Mouse (Mus musculus): Measurements from ENCODE around the gene Dgkg. TPM values are rescaled to one million over a fixed set of nuclear protein-coding genes. Genes with fewer than 3 reads are reported as not detected.

Dgkg gene
- polyA plus RNA-seq, 3 experiments from 2014 or later: 0.14 to 0.94 (median 0.25) TPM

DNA sequence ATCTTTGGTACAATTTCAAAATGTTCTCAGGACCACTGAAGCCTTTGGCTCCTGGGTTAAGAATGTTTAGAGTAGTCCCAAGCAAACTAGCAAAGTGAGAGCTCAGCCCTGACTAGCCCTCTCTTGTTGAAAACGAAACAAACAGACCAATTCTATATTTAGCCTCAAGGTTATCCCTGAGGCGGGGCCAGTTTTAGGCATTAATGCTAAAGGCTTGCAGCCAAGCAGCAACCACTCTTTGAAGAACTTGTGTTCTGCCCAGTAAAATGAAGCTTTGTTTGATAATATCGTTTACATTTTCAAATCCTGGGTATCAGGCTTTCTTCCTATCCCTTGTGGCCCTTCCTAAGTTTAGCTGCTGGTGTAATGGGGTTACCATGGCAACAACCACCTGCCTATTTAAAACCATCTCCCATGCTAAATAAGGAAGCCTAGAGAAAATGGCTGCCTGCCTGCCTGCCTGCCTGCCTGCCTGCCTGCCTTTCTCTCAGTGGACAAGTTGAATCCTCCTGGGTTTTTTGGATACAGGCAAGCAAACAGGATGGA, 111.9 kb downstream of the Dgkg start:
- peak; percentile 44 for ATAC-seq

DNA sequence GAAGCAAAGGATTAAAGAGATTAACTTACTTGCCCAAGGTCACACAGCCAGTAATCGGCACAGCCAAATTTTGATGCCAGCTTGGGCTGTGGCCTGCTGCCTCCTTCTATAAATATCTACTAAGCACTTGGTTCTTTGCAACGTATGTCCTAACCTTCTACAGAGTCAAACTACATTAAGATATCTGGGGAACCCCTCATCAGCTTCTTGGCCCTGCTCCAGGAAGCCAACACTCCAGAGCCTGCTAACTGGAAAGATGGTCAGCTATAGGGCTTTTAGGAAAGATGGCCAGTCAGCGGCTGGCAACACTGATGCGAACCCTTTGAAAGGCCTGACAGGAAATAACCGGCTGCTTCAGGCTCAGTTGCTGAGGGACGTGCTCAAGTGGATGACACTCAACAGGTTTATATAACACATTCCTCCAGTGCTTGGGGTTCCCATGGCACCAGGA, 114.3 kb downstream of the Dgkg start:
- ATAC-seq: no peak

DNA sequence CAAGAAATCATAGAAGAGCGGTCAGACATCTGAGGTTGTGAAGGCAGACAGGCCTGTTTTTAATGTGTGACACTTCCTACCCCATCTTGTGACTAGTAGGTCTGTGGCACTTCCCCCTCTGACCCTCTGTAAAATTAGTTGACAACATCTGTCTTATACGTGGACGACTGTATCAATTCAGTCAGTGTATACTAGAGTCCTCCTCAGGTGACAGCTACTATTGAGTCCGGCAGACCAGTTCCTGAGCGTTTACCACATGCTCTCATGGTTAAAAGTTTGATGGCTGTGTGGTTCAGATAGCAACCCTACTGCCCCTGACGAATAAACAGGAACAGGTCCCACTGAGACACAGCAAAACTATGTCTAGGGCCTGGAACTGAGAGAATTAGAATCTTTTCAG, 117.7 kb downstream of the Dgkg start:
- ATAC-seq: no peak

DNA sequence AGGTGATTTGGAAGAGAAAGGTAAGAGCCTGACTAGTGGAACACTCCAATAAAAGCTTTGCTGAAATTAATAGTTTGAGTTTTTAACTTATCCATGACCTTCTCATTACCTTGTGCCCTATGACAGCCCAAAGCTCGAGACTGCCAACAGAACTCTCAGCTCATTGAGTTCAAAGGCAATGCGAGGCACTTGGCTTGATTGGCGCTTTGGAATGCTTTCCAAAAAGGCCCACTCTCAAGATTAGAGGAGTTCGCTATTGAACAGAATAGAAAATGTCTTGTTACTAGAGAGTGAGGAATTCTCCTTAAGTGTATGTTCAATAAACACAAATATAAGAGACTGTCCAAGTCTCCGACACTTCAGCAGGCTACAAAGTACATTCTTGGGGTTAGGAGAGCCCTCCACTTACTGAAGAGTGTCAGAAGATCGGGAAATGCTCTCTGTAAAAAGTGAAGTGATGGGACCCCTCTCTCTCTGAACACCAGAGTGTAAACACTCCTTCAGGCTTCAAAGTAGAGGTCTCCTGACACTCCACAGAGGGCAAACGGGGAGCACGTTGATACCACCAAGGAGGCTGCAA, 120.3 kb downstream of the Dgkg start:
- ATAC-seq: no peak

DNA sequence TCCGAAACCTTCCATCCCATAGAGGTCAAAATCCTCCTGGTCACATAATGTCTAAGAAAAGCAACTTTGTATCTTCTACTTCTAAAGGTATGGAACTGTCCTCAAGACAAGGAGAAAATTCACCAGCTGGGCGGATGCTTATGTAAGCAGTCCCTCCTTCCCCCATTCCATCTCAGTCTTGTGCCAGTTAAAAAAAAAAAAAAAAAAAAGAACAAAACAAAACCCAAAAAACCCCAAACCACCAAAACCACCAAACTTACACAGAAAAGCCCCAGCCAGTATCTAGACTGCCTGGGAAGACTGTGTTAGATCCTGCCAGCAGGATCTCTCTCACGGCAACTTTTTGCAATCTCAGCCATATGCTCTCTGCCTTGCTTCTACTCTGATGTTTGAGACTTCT, 123.9 kb downstream of the Dgkg start:
- ATAC-seq: no peak

DNA sequence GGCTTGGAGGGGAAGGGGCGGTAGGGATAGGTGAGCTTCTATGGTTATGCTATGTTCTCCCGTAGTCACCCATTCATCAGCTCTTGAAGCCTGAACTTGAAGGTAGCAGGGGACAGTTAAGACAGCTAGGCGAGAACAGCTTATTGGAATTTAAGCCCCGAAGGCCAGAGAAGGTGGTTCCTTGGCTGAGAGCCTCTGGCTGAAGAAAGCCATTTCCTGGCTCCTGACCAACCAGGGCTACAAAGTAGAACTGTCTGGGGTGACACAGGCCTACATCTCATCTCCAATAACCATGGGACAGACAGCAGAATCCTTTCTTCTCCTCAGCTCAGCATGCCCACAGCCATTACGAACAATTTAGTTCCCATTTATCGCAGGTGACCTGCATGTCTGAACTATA, 125.2 kb downstream of the Dgkg start:
- ATAC-seq: no peak

DNA sequence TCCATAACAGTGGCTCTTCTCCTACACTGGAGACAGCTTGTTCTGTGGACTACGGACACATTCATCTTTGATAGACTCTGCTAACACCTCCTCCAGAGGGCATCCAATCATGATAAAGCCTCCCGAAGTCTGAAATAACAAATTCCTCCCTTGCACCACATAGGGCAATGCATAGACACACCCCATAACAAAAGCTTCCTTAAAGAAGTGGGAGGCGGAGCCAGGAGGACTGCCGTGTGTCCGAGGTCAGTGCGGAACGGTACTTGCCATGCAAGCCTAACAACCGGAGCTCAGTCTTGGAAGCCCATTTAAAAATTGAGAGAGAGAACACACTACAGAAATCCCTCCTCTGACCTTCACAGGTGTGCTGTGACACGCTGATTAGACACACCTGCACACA, 126.0 kb downstream of the Dgkg start:
- ATAC-seq: no peak

DNA sequence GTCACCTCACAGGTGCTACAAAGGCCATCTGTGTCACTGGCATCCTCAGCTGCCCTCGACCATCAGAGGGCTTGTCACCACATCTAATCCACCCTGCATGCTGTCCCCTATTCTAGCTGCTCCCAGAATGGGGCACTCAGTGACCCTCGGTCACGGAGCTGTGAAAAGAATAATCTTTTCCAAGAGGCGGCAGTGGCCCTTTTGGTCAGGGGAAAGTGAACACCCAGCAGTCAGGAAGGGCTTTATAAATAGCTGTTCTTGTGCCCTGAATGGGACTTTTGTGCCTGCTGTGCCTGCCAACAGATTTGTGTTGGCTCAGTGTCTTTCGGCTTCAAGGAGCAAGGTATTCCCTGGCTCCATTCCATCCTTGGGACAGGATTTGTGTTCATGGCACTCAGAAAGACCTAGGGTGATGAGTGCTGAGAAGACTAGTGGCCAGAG, 129.5 kb downstream of the Dgkg start:
- ATAC-seq: no peak

DNA sequence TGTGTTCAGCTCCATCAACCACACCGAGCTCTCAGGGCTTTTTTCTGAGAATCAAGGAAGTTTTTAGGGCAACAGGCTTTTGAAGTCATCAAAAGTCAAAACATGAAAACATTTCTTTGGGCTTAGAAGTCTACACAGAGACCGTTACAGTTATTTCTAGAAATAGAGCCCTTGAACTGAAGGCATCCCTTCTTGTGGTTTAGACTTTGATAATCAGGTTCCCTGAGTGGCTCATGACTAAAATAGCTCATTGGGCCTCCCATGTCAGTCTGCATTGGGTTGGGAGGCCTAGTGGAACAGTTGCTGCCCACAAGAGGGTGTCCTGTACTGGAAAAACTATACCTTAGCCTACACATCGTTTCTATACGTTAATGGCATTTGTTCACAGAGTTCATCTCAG, 130.6 kb downstream of the Dgkg start:
- peak; percentile 21 for ATAC-seq

DNA sequence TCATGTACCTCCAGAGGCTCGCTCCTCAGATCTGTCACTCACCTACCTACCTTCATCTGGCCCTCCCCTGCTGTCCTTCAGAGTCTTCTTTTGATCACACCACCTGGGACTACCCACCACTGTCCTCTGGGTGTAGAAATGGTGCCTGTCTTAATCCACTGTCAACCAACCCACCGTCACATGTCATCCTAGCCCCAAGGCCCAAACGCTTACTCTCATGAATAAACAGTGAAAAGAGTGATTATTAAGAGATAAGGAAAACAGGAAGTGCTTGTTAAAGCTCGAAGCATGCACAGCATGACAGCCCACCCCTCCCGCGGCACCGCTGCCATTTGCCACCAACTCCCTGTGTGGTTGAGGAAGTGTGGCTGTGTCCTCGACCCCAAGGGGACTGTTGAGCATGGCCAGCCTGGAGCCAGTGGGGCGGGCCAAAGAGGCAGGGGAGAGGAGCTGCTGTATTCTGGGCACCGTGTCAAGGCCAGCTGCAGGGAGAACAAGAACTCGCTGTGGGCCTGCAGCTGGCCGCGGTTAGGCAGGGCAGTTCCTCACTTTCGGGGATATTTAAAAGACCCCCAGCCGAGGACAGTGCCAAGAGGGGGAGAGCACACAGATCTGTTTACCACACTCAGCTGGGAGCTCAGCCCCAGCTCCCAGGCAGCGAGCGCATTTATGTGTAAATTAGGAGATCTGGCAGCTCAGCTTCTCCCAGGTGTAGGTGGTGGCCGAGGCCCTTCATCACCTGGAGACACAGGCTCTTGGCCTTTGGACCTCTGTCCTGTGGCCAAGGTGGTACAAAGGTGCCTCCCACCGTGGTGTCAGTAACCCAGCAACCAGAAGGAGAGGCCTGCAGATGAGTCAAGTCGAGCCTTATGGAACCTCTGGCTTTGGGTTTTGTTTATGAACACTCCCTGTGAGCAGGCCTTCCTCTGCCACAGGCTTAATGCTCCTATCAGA, 139.3 kb downstream of the Dgkg start:
- ATAC-seq: peak; percentile 46

DNA sequence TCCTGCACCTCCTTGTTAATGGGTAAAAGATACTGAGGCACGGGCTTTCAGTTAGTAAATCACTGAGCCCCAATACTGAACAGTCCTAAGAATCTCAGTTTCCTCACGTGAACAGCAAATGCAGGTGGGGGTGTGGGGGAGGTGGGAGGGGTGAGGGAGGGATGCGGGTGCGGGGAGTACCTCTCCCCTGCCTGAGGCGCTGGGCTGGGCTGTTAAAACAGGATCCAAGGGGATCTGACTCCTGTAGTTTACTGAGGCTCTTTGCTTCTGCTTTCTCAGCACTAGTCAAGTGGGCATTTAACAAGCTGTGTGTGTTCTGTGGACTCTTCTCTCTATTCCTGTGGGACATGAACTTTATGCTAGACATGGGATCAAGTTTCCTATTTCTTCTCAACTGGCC, 141.5 kb downstream of the Dgkg start:
- ATAC-seq: no peak

DNA sequence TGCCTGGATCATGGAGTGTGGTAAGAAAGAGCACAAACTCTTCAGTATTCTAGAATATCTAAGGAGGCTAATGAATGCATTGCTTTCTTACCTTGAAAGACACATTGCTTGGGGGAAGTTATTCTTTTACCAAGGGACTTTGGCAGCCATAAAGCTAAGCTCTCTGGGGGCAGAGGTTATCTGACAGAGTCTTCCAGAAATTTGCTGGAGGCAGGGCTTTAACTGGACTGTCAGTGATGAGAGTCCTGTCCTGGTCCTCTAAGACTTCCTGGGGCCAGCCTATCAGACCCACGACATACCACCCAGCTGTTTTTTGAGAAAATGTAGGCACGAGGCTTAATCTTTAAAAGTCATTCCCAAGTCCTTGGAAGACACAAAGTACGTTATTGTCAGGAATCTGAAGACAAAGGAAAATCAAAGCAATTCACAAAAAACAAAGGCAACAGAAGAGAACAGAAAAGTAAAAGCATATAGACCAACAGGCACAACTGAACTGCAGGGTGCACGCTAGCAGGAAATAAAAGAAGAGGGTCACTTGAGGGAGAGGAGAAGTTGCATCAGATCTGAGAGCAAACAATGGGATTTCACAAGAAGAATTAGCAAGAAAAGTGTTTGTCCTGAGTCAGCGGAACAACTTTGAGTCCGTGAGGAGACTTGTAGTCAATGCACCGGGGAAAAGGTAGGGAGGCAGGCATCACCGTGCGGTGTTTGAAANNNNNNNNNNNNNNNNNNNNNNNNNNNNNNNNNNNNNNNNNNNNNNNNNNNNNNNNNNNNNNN, 146.0 kb downstream of the Dgkg start:
- no peak for ATAC-seq

DNA sequence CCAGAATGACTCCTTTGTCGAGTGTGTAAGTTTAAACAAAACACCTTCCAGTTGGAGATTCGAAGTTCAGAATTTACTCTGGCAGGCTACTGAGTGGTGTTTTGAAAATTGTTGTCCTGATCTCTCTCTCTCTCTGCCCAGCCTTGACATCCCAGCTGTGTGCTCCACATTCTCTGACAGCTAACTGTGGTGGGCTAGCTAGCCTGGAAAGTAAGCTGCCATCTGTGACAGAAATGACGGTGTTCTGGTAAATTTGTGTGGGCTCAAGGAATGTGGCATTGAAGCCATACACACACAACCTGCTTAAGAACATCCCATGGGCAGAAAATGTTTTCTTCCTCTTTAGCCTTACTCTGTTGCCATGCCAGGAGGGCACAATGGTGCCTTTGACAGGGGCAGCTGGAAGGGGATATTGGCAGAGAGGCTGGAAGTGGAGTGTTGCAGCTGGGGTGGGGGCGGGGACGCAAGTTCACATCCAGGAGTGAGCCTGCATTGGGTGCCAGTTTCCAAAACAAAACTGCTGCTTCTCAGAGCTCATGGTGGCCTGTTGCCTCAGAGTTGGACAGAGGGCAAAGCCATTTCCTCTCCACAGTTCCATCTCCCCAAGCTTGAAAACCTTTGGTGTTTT, 148.0 kb downstream of the Dgkg start:
- no peak for ATAC-seq

DNA sequence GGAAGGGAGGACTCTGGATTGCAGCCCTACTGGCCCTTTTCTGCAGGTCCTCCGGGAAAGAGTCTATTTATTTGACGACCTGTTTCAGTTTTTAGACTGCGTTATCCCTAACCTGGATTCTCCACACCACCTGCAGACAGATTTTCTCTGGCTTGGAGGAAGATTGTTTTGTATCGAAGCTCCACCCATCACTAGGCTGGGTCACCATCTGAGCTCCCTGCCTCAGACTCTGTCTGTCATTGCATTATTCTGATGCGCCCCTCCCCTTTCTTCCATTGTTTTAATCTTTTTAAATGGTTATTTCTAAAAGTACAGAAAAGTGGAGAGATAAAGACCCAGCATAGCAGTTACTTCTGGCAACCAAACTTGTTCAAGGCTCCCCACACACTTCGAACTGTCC, 151.4 kb downstream of the Dgkg start:
- ATAC-seq: no peak

DNA sequence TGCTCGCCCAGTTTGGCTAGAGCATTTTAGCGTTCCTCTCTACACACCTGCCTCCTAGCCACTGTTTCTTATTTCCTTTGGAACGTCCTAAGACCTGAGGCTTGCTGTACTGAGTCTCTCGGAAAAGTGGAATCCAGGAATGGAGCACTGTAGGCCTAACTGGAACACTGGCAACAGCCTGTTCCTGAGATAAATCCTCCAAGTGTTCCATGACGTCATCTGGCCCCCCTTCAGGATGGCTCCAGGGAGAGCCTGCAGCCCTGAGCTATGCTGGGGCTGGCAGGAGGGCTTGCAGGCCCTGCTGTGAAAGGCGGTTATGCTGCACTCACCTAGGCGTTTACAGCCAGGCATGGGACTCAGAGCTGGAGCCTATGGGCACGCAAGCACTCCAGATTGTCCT, 152.2 kb downstream of the Dgkg start:
- ATAC-seq: no peak

DNA sequence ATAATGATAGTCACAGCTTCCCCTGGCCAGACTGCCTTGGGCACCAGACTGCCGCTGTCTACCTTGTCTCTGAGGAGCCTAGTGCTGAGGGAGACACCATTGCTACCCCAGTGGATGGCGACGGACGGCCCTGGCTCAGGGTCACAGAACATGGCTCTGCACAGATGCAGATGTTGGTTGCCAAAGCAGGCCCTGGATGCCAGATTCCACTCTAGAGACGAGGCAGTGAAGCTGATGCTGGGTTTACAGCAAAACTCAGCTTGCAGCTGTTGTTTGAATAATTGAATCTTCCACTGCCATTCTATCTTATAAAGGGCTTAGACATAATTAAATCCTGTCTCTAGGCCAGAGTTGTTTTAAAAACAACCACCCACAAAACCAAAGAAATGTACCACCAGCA, 153.0 kb downstream of the Dgkg start:
- ATAC-seq: no peak

DNA sequence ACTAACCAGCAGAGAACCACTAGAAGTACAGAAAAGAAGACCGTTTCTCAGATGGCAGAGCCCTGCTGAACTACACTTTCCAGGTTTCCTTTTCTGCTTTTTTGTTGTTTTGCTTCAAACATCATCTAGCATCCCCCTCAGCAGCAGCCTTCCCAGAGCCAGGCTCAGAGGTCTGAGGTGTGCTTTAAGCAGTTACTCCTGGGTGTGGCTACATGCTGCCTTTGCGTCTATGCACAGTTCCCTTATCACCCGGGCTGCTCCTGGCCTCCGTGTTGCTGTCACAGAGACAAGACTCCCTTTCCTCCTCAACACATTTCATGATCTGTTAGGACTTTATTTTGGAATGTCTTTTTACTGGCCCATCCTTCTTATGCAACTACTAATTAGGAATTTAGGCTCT, 153.6 kb downstream of the Dgkg start:
- no peak for ATAC-seq

DNA sequence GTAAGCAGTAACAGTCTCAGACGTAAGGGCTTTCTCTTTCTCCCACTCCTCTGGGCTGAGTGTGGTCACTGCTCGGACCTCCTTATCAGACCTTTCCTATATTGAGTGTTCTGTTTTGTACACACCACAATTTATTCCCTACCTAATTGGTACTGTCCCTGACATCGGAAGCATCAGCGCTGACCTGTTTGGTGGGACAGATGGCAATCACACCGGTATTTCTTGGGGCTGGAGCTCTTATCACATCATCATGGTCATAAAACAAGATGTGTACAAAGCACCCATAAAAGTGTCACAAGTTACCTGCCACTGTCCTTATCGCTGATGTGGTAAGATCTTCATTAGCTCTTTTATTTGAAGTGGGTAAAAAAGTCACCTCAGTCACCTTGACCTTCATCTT, 155.2 kb downstream of the Dgkg start:
- no peak for ATAC-seq

DNA sequence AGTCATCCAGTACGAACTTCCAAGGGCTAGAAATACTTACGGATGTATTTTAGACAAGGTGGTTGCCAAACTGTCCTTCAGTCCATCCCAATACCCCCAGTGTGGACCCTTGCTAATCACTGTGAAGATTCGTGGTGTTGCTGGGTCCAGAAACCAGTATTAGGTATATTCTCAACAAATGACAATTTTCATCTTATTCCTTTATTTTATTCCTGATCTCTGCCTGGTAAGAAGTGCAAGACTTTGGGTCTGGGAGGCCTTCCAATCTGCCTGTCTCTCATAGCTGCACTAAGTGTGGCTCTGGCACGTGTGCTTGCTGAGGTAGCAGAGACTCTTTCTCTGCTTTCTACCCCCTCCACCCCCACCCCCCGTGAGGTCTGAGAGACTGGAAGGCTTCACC, 156.5 kb downstream of the Dgkg start:
- ATAC-seq: no peak

DNA sequence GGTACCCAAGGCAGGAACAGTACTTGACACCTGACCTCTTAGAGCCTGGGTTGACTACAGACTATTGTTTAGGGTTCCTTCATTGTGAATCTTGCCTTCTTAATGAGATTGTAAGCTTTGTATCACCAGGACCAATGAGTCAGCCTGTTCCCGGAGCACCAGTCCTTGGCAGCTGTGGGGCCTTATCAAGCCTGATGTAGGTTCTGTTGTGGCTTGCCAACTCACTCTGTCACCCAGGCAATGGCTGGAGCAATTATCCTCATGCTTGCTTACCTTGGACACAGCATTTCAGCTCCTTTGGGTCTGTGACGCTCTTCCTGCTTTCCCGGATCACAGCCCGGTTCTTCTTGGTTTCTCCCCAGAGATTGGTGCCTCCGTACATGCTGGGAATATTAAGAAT, 157.1 kb downstream of the Dgkg start:
- no peak for ATAC-seq

DNA sequence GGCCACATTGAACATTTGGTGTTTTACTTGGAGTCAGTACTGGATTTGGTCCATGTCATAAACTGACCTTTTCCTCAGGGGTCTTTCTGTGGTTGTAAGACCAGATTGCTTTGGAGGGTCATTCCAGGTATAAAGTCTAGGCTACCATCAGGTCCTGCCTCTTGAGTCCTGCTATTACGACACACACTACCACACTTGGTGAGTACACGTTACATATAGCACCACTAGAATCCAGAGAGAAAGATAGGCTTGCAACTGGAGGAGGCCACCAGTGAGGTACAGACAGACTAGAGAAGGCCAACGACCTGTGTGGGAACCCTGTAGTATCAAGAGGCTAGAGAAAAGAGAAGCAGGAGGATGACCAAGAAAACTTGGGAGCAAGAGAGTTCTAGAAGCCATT, 157.6 kb downstream of the Dgkg start:
- no peak for ATAC-seq

DNA sequence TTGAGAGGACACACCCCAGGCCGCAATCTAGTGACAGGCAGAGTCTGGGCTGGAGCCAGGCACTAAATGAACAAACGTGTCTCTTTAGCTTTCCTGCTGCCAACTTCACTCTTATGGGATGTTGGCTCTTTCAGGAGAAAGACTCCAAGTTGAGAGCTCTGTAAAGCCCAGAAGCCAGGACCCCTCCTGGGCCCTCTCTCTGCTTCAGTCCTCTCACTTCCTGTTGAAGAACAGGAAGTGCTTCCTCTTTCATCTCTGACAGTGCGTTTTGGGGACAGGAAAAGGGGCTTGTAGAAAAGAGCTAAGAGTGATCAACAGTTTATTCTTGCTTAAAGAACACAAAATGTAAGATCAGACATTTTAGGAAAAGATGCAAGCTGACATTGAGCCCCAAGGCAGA, 159.0 kb downstream of the Dgkg start:
- ATAC-seq: peak; percentile 62

DNA sequence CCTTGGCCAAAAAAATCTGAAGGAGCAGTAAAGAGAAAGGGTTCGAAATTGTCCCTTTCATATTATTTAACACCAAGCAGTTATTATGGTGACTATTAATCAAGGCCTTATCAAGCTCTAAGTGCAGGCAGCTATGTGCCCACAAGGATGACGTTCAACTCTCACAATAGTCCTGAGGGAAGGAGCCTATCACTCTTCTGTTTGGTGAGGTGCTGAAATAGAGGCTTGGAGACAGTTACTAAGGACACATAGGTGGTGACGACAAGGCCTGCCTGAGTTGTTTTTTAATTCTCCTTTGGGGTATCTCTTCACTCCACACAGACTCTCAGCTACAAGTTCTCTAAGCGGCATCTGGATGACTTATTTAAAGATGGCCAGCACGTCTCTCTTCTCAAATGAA, 161.8 kb downstream of the Dgkg start:
- no peak for ATAC-seq

Measured in inflammation-experienced regulatory T-cells, adult 6 months (primary cell).